Mouse (Mus musculus): ENCODE results near the gene Car10.
A peak's percentile ranks its signal among the peaks of the same experiment; 100 is the strongest.

Gene Car10

GRCm38 (mm10) chr11:93501671-93502070 is 403.8 kb downstream of the Car10 start:
- no peak for DNase-seq

DNA sequence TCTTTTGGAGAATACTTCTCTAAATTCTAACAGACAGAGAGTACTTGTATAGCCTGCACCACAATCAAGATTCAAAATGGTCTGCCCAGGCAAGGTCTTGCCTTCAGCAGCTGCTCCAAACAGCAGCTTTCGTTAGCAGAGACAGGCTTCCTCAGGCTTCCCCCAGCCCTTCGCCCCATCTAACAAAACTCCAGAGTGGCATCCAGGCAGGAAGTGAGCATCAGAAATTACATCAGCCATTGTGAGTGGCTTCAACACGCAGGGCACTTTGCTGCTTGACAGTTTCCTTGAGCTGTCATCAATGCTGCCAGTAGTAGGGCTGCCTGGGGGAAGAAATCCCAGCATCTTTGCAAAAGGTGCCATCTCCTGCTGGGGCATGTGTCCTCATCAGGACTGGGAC is 405.0 kb downstream of the Car10 start:
- no peak for DNase-seq

- DNase-seq, result no peak
Observed at GRCm38 (mm10) chr11:93503469-93503868, 405.6 kb downstream of the Car10 start.

DNA sequence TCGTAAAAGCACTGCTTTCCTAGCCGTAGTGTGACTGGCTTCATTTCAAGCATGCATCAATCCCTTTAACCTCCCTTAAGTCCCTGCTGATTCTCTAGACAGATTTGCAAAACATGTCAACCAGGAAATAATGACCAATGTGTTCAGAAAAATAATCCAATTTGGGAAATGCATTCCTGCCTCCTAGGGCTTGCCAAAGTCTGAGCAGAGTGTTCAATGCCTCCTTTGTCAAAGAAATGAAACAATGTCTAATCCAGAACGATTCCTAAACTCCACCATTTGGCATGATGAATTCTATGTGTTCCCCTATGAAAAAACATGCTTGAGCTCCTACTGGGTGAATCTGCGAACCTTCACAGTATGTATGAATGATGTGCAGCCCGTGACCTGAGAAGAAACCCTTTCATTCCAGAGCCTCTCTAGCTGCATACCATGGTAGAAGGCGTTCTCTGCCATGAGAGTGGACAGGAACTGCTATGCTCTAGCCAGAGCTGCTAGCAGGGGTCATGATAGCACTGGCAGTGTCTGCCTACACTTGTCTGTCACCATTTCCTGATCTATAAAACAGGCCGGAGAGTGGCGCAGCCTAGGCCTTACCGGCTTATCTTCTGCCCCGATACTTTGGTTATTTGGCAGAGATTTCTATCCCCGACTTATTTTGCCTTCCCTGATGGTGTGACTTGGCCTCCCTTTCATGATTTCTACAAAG is 411.9 kb downstream of the Car10 start:
- no peak for DNase-seq

GRCm38 (mm10) chr11:93512843-93513242 is 415.0 kb downstream of the Car10 start:
- DNase-seq, result no peak

DNA sequence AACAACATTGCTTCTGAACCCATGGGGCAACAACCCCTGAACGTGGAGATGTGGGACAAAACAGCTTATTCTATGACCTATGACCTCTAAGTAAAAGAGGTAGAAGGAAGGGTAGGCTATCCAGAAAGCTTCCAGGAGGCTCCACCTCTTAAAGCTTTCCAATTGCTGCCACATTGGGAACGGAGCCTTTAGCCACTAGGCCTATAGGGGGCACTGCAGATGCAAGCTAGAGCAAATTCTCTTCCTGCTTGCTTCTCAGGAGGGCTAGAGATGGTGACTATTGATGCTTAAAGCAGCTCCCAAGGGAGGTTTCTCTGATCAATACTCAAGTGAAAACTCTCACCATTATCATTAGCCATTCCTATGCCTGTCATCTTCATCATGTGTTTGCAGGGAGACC is 416.6 kb downstream of the Car10 start:
- DNase-seq, result peak; percentile 35

GRCm38 (mm10) chr11:93515566-93515965 is 417.7 kb downstream of the Car10 start:
- no peak for DNase-seq

- DNase-seq, result no peak
Observed at GRCm38 (mm10) chr11:93516216-93516615, 418.4 kb downstream of the Car10 start.

GRCm38 (mm10) chr11:93516946-93517345 is 419.1 kb downstream of the Car10 start:
- no peak for DNase-seq

GRCm38 (mm10) chr11:93522501-93522900 is 424.7 kb downstream of the Car10 start:
- no peak for DNase-seq

GRCm38 (mm10) chr11:93525921-93526320 is 428.1 kb downstream of the Car10 start:
- no peak for DNase-seq

GRCm38 (mm10) chr11:93531029-93531680 is 433.3 kb downstream of the Car10 start:
- DNase-seq, result no peak

DNA sequence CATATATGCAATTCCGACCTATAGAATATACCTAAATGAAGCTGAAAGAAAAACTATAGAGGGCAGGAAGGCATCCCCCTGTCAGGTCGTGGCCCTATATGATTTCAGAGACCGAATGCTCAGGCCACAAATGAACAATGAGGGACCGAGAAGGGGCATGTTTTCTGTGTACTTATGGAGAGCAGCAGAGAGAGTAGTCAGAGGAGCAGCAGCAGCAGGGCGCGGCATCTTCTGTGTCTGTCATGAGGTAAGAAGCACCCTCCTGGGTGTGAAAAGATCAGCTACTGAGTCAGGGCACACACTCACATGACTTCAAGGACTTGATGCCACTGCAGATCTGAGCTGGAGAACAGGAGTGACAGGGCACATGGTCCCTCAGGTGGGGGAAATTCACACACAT is 438.4 kb downstream of the Car10 start:
- DNase-seq, result no peak

- DNase-seq, result no peak
Observed at GRCm38 (mm10) chr11:93548904-93549303, 451.1 kb downstream of the Car10 start.

GRCm38 (mm10) chr11:93550908-93551307 is 453.1 kb downstream of the Car10 start:
- peak; percentile 66 for DNase-seq

- no peak for DNase-seq
Observed at GRCm38 (mm10) chr11:93559118-93559517, 461.3 kb downstream of the Car10 start.

GRCm38 (mm10) chr11:93560570-93560969 is 462.7 kb downstream of the Car10 start:
- no peak for DNase-seq

DNA sequence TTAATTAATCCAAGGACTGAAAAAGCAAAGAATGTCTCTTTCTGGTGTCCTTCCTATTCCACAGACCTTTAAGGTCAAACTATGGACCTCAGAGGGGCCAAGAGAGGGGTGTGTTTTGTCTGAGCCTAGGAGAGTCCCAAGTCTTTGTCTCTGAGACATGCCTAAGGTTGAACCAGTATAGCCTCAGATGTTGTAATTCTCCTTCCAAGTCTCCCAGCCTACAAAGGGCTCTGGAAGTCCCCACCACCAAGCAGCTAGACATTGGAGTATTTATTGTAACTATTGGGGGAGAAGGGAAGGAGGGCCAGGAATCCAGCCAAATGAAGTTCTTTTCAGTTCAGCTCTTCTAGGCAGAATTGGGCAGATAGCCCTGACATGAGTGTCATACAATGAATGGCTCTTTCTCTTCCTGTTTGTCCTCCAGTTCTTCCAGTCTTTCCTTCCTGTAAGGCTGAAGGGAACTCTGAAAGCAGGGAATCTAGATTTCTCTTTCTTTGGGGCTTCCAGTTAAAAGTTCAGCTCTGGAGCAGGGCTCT is 464.6 kb downstream of the Car10 start:
- DNase-seq, result no peak

GRCm38 (mm10) chr11:93565756-93566155 is 467.9 kb downstream of the Car10 start:
- no peak for DNase-seq

DNA sequence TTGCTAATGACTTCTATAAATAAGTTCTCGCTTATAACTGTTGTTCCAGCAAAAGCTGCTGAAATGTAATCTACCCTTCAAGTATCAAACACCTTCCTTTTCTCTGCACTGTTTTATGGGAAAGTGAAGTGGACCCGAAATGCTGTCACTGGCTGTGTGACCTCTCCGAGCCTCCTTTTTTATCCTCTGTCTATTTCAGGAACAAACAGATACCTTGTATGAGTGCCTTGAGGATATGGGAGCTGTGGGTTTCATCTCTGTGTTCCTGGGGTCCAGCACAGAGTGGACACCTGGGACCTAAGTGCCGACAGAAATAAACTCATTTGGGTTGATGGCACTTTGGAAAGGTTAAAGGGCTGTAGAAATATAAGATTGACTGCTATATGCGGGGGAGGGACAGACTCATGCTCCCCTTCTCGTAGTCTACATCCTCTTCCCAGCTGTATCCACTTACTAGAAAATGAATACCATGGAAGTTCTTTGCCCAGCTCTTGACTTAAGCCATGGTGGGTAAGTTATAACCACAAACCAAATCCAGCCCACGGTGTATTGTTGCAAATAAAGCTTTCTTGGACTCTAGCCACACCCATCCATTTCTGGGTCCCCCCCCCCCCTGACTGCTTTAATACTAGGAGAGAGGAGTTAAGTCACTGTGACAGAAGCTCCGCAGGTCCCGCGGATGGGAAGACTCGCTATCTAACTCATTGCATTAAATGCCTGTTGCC is 474.3 kb downstream of the Car10 start:
- no peak for DNase-seq

GRCm38 (mm10) chr11:93577441-93577840 is 479.6 kb downstream of the Car10 start:
- no peak for DNase-seq

GRCm38 (mm10) chr11:93579626-93580025 is 481.8 kb downstream of the Car10 start:
- no peak for DNase-seq

GRCm38 (mm10) chr11:93581326-93581725 is 483.5 kb downstream of the Car10 start:
- DNase-seq, result no peak

DNA sequence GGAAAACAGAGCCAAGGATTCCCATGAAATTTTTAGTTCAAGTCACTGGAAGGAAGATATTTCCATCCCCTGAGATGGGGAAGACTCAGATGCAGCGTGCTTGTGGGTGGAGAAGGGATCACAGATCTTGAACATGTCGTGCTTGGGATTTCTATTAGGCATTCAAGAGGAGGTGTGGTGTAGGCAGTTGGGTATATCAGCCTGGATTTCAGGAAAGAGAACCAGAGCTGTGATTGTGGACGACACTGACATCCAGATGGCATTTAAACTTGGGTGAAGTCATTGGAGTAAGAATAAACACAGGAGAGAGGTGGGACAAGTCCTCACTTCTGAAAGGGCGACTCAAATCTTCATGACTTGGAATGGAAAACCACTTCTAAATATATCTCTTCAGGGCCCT is 490.0 kb downstream of the Car10 start:
- no peak for DNase-seq
